Mouse (Mus musculus) ES-Bruce4 (cell line): ENCODE measurements at regions not wholly inside any gene's neighbourhood (a gene's known extent, or its start where the extent isn't known, plus 50 kb on each side); places are given as distances from the start of the nearest gene placed in this dataset.

Experiments
- CTCF ChIP-seq: IDR thresholded peaks from one replicate; pipeline ENCODE4 v1.8.1; 2011; ENCODE audit warnings: low read depth, low read length
- EP300 ChIP-seq: IDR thresholded peaks from 2 replicates; pipeline ENCODE4 v1.6.1; 2011; ENCODE audit warnings: low read depth, low read length; ENCODE audit not compliant: insufficient read depth
- POLR2A ChIP-seq: IDR thresholded peaks from one replicate; pipeline ENCODE4 v1.8.1; 2011; ENCODE audit warnings: low read length; ENCODE audit not compliant: insufficient read depth

DNA sequence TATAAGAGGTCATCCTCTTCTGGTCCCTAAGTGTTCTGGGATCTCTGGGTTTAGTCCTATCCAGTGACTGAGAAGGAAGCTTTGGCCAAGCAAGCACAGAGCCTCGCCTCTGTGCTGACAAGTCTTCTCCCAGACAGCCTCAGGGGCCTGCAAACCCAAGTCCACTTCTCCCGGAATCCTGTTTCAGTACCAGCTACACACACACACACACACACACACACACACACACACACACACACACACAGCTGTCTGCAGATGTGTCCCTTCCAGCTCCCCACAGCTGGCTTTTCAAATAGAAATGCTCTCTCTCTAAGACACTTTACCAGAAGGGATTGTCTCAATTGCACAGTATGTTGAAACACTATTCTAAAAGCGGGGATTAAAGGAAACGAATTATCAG is 296.7 kb downstream of the Sorl1 start:
- no peak for TF ChIP-seq POLR2A
- no peak for TF ChIP-seq CTCF
- no peak for TF ChIP-seq EP300
